ENCODE assay signal across 12 mouse cellular contexts in the genomic region with DNA sequence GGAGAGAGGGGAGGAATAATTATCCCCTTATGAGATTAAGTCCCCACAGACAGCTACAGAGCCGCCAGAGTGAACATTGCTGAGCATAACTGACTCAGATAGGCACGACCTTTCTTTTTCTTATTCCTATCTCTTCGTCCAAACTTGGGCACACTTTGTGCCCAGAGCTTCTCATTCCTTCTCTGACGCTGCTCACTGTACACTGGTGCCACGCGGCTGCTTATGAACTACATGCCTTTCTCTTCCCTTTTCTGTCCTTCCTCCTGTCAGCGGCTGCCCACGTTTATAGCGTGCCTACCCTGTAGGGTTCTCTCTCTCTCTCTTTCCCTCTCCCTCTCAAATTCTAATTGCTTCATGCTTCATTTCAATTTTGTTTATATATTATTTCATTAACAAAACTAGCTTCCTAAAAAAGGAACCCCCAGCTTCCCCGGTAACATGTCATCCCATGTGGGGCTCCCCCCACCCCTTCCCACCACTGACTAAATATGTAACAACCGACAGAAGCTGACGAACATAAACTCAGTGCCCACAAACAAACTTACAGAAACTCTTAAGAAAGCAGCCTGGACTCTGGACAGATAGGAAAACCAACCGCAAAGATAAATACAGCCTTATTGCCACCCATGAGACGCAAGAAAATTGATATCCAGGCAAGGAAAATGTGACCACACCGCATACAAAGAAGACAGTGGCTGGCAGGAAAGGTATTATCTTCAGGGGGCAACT. TPM values are rescaled to one million over a fixed set of nuclear protein-coding genes. Genes with fewer than 3 reads are reported as not detected.
DNase-seq lines count a peak whose midpoint lies in the region; ATAC-seq lines count a peak whose summit lies in the region.
"Had no signal": no experiment of that assay in that cellular context is flagged by ENCODE, and none has a peak within 500 bp of the region (broad histone marks: within the 10 kb centered on the region; RNA-seq: fewer than 3 reads in every experiment).

No protein-coding gene starts in this region.

- DNase-seq in lung, postnatal 4 days = no peak
- DNase-seq in embryonic facial prominence, embryonic 10.5 days (ENCODE audit: low spot score) = no peak
- DNase-seq in cerebellum, adult 18-20 months = no peak
- no peak for DNase-seq in adrenal gland, adult (ENCODE audit: inconsistent age in 2 of 2, low spot score in 1 of 2)
- DNase-seq: cerebellum, adult 2 months; forebrain, postnatal 0 days; heart, postnatal 4 days; right cerebral cortex, postnatal 25 days had no signal

- H3K36me3 ChIP-seq in lung, embryonic 15.5 days = no peaks in the 10 kb centered on the region
- no peaks in the 10 kb centered on the region for H3K36me3 ChIP-seq in embryonic facial prominence, embryonic 10.5 days (replicated peaks)
- H3K36me3 ChIP-seq in liver, embryonic 12.5 days = no peaks in the 10 kb centered on the region
- H3K36me3 ChIP-seq in stomach, embryonic 15.5 days = no peaks in the 10 kb centered on the region
- H3K36me3 ChIP-seq: embryonic facial prominence, embryonic 12.5 days had no signal

- ATAC-seq in lung, embryonic 15.5 days (ENCODE audit: borderline replicate concordance, extremely low read depth, low FRiP score, low TSS enrichment) = no peak
- ATAC-seq in liver, embryonic 12.5 days = peak; percentile 46
- no peak for ATAC-seq in stomach, embryonic 15.5 days (ENCODE audit: insufficient read depth, low FRiP score, low read depth)
- ATAC-seq: forebrain, postnatal 0 days had no signal

- 69% methylated on average over 15 of the region's 15 CpGs for WGBS in lung, embryonic 15.5 days
- 84% methylated on average over 15 of the region's 15 CpGs for WGBS in embryonic facial prominence, embryonic 10.5 days
- 54% methylated on average over 15 of the region's 15 CpGs for WGBS in liver, embryonic 12.5 days (ENCODE audit: insufficient replicate concordance)
- 65% methylated on average over 15 of the region's 15 CpGs for WGBS in stomach, embryonic 15.5 days

- no peak overlapping the region for H3K9ac ChIP-seq in lung, embryonic 15.5 days
- 0 out of 2 replicates have a peak overlapping the region, but pooled peaks have one; percentile 5 for H3K9ac ChIP-seq in liver, embryonic 12.5 days
- H3K9ac ChIP-seq in stomach, embryonic 15.5 days = no peak overlapping the region
- H3K9ac ChIP-seq: embryonic facial prominence, embryonic 12.5 days; forebrain, postnatal 0 days had no signal

- H3K27me3 ChIP-seq in lung, embryonic 15.5 days = no peaks in the 10 kb centered on the region
- H3K27me3 ChIP-seq in embryonic facial prominence, embryonic 10.5 days (replicated peaks; ENCODE audit: low read depth, poor library complexity, severe bottlenecking) = no peaks in the 10 kb centered on the region
- H3K27me3 ChIP-seq in liver, embryonic 12.5 days (replicated peaks) = no peaks in the 10 kb centered on the region
- H3K27me3 ChIP-seq in stomach, embryonic 15.5 days (replicated peaks) = no peaks in the 10 kb centered on the region
- H3K27me3 ChIP-seq: embryonic facial prominence, embryonic 12.5 days had no signal

- peak overlapping the region; percentile 43 for H3K4me2 ChIP-seq in lung, embryonic 15.5 days
- peak overlapping the region; percentile 38 for H3K4me2 ChIP-seq in liver, embryonic 12.5 days
- H3K4me2 ChIP-seq in stomach, embryonic 15.5 days = peak overlapping the region; percentile 29; the same call in 1 of the 2 replicates
- H3K4me2 ChIP-seq: embryonic facial prominence, embryonic 12.5 days had no signal

- no peaks in the 10 kb centered on the region for H3K9me3 ChIP-seq in lung, embryonic 15.5 days
- H3K9me3 ChIP-seq in embryonic facial prominence, embryonic 10.5 days = no peaks in the 10 kb centered on the region
- H3K9me3 ChIP-seq in liver, embryonic 12.5 days (replicated peaks) = no peaks in the 10 kb centered on the region
- no peaks in the 10 kb centered on the region for H3K9me3 ChIP-seq in stomach, embryonic 15.5 days
- H3K9me3 ChIP-seq: embryonic facial prominence, embryonic 12.5 days had no signal

- H3K4me1 ChIP-seq in lung, embryonic 15.5 days = no peaks in the 10 kb centered on the region
- H3K4me1 ChIP-seq in embryonic facial prominence, embryonic 10.5 days = no peaks in the 10 kb centered on the region
- peaks cover 14% of the 10 kb centered on the region for H3K4me1 ChIP-seq in liver, embryonic 12.5 days
- H3K4me1 ChIP-seq in stomach, embryonic 15.5 days = no peaks in the 10 kb centered on the region
- H3K4me1 ChIP-seq: embryonic facial prominence, embryonic 12.5 days had no signal

- peak overlapping the region; percentile 88 for H3K27ac ChIP-seq in lung, embryonic 15.5 days
- peak overlapping the region; percentile 15; the same call in 1 of the 2 replicates for H3K27ac ChIP-seq in embryonic facial prominence, embryonic 10.5 days (replicated peaks)
- peak overlapping the region; percentile 71 for H3K27ac ChIP-seq in liver, embryonic 12.5 days
- H3K27ac ChIP-seq in stomach, embryonic 15.5 days = peak overlapping the region; percentile 79
- H3K27ac ChIP-seq: embryonic facial prominence, embryonic 12.5 days had no signal

- 0 out of 2 replicates have a peak overlapping the region, but pooled peaks have one; percentile 11 for H3K4me3 ChIP-seq in lung, embryonic 15.5 days
- H3K4me3 ChIP-seq in embryonic facial prominence, embryonic 10.5 days = no peak overlapping the region
- H3K4me3 ChIP-seq in liver, embryonic 12.5 days = no peak overlapping the region
- no peak overlapping the region; the same call in 1 of the 2 replicates for H3K4me3 ChIP-seq in stomach, embryonic 15.5 days (replicated peaks)
- H3K4me3 ChIP-seq: embryonic facial prominence, embryonic 12.5 days had no signal

RNA-seq across cellular contexts. Expression of a gene that starts 25.8 kb away (rescaled TPM):
- polyA plus RNA-seq in lung, embryonic 15.5 days (2015; fragmentation: Nextera tagmentation; extraction: Ambion mirVana) = 480 and 519 TPM in 2 replicates
- polyA plus RNA-seq in embryonic facial prominence, embryonic 10.5 days (2016; fragmentation: Nextera tagmentation; extraction: Ambion mirVana) = 331 and 339 TPM in 2 replicates
- 126 and 136 TPM in 2 replicates for polyA plus RNA-seq in liver, embryonic 12.5 days (2016; fragmentation: Nextera tagmentation; extraction: Ambion mirVana)
- polyA plus RNA-seq in stomach, embryonic 15.5 days (2015; fragmentation: Nextera tagmentation; extraction: Ambion mirVana) = 732 and 736 TPM in 2 replicates

RNA-seq across cellular contexts. Expression of a gene that starts 26.3 kb away (rescaled TPM):
- 1.7 and 2.1 TPM in 2 replicates for polyA plus RNA-seq in lung, embryonic 15.5 days (2015; fragmentation: Nextera tagmentation; extraction: Ambion mirVana)
- polyA plus RNA-seq in embryonic facial prominence, embryonic 10.5 days (2016; fragmentation: Nextera tagmentation; extraction: Ambion mirVana) = 0.60 and 1.2 TPM in 2 replicates
- 0.33 and 0.45 TPM in 2 replicates for polyA plus RNA-seq in liver, embryonic 12.5 days (2016; fragmentation: Nextera tagmentation; extraction: Ambion mirVana)
- polyA plus RNA-seq in stomach, embryonic 15.5 days (2015; fragmentation: Nextera tagmentation; extraction: Ambion mirVana) = 2.1 and 3.1 TPM in 2 replicates

Comparison
In these comparisons a context has a peak if more than half of its experiments do, and no peak if none do; other contexts are left out.
1. H3K27ac ChIP-seq: peak in every context shown above with its lines; median percentile 88 in lung, embryonic 15.5 days; 79 in stomach, embryonic 15.5 days; 71 in liver, embryonic 12.5 days; 15 in embryonic facial prominence, embryonic 10.5 days.